Mouse (Mus musculus) right cerebral cortex, postnatal 10 days (tissue): ENCODE results near the gene Gm37240.
"Not testable (repeated sequence)": the region's sequence is repeated elsewhere in the genome, so short reads cannot be mapped to it uniquely, and the experiment has no call there.

Experiments
- DNase-seq, 2 experiments: peaks; one replicate each; pipeline ENCODE4 v3.0.0; 2021; ENCODE audit warnings: low spot score in 2 of 2

Gm37240 gene

DNA sequence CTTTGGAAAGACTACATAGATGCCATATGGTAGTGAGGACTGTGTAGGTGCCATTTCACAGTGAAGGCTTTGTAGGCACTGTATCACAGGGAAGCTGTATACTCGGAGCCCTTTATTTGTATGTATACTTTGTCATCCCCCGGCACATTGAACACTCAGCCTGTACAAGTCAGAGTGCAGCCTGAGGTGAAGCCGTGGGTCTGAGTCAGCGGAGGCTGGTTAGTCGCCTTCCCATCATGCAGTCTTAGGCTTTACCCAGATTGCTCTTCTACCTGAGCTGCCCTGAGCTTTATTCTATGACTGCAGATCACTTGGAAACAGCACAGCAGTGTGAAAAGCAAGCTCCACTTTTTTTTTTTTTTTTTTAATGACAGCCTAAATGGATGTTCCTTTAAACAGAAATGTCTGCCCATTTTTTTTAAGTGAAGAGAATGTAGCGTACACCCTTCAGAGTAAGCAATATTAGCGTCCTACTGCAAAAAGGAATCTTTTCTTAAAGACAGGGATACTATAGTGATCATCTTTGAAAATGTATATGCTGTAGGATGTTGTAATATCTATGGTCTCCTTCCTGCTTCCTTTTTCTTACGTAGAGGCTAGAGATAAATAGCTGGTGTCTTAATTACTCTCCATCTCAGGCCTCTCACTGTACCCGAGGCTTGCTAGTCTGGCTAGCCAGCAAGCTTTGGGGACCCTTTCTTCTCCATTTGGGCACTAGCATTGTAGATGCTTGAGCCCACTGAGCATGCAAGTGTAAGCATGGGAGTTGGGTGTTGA is 969.2 kb downstream of the Gm37240 start:
- DNase-seq, result no peak

DNA sequence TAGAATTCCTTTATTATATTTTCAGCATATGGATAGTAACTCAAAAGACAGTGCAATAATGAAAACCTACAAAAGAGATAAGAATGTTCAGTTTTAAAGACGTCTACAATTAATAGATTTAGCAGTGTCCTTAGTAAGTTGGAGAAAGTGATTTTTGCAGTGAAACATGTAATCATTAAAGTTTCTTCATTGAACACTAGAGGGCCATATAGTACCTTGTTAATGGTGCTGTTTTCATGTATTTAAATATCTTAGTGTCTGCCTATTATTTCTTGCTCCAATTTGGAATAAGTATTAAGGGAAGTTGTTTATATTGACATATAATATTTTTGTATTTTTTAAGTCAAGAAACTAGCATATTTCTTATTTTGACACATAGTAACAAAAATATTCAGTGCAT is 973.0 kb downstream of the Gm37240 start:
- no peak for DNase-seq

DNA sequence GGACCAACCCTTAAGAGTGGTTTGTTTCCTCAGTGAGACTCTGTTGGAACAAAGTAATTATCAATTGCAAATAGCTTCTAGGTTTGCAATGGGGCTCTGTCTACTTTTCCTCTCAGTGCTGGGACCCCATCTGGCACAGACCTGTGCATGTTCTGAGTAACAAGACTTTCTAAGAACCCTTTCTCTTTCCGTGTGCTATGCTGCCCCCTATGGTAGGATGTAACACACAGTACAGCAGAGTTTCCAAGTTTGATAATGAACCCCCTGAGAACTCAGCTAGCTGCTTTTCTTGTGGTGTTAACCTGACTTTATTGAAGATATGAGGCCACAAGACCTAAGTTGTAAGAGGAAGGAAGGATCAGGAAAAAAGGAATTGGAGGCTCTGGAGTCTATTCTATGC is 980.8 kb downstream of the Gm37240 start:
- peak in 1 of 2 experiments; percentile 40 for DNase-seq

DNA sequence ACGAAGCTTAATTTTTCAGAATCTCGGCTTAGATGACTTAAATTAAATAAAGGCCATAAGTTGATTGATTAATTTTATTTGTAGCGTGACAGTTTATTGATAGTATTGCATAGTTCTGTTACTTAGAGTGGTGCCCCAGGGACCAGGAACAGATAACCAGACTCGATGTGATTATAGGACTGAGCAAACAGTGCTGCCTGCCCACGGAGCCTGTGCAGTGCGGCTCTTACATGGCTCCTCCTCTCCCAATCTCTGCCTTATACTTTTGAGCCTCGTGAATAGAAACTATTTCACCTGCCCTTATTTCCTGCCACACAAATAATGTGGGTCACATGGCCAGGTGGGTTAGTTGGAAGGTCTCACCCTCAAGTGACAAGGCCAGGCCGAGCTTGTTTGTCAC is 989.4 kb downstream of the Gm37240 start:
- no peak for DNase-seq

DNA sequence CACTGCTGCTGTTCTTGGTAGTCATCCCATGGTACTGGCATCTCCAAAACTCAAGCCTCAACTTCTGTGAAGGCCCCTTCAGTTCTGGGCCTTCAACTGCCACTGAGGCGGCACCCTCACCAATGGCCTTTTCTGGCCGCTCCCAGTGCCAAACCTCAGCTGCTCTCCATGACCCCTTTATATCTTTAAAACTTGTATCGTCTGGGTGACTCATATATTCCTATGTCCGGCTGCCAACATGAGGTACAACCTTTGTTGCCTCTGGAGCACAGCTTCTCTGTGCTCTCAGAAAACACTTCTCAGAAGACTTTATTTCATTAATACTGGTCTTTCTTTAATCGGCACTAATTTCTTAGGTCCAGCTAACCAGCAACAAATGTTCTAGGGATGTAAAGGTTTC is 996.3 kb downstream of the Gm37240 start:
- DNase-seq, result no peak

DNA sequence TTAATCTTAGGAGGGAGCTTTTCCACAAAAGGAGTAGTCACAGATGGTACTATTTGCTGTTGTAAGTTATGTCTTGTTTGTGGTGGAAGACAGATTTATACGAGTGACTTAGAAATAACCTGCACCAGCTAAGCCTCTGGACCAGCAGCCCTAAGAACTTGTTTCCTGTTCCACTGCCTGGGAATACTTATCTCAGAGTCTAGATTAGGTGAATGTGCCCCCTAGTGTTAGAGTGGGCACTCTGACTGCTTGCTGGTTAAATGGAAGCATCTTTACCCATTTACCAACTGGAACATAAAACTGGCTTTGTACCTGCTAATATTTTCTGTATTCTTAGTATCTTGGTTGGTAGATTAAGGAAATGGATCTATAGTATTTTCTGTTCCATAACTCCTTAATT is 997.7 kb downstream of the Gm37240 start:
- no peak for DNase-seq

DNA sequence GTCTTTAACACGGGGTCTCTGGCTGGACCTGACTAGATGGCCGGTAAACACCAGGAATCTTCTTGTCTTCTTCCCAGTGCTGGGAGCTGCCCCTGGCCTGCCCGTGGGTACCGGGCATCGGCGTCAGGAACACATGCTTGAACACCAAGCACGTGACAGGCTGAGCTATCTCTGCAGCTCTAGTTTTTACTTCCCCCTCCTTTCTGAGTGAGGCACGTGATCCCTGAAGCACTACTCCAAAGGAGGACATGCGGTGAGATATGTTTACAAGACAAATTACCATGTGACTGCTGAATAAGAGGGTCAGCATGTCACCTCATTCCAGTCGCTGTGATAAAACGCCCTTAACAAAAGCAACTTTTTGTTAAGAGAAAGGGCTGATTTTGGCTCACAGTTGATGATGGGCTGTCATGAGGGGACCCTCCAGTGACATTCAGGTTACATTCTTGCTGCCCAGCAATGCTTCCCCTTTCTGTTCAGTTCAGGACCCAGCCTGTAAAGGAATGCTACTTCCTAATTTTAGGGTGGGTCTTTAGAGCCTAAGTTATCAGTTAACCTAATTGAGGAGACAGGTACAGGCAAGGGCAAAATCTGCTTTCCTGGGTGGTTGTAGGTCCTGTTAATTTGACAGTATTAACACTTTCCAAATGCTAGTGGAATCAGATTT is 1003.4 kb downstream of the Gm37240 start:
- DNase-seq, result no peak

DNA sequence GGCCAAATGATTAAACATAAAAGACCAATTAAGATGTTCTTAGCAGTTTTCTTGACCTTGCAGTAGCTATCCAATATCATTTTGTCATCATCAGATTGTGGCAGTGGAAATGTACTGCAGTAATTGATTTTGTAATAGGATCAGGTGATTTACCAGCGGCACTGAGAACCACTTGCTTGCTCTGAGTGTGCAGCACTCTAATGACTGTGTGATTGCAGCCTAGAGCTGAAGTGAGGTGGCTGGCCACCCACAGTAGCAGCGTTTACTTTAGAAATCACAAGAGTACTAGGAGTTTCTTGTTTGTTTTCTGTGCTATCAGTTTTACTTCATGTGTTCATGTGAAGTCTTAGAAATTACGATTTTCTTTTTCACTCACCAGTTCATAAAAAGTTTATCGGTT is 1011.1 kb downstream of the Gm37240 start:
- DNase-seq, result no peak

DNA sequence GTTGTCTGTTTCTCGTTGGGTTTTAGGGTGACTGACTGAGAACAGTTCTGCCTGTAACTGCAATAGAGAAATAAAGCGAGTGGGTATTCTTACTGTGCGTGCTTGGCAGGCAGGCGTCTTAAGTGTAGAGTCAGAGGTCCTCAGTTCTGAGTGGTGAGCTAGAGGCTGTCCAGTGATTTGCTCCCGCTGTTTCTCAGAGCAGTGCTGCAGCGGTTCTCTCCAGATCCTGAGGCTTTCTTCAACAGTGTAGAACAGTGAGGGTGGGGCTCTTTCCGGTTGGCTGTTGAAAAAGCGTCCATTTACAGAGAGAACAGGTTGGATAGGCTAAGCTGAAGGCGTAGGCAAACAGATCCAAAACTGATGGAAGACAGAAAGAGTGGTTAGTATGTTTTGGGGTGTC is 1012.0 kb downstream of the Gm37240 start:
- DNase-seq, result no peak

DNA sequence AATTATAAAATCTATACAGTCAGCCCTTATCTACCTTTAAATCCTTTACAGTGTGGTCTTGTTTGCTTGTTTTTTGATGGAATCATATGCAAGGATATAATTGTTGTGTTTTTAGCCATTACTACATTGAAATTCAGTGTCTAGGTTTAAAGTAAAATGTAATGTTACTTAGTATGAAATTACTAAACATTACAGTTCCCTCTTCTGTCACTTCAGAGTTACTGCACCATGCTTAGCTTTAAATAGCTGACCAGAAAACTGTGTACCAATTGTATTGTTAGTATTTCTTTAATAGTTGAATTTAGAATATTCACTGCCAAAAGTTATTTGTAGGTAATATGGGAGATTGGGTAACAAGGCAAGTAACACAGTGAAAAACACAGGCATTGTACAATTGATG is 1017.2 kb downstream of the Gm37240 start:
- DNase-seq, result no peak

DNA sequence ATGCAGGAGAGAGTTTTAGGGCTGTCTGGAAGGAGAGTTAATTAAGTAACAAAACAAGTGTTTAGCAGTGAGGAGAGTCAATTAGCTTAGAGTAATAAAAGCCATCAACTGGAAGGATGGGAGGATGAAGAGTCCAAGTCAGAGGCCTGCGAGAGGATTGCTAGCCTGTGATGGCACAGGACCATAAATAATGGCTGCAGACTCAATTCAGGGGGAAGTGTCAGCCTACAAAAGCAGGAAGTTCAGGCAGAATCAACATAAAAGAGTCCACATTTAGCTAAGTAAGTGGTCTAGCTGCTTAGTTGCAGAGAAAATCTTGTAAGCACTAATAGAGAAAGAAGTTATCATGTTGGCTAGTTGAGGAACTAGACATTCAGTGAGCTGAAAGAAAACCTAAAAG is 1019.3 kb downstream of the Gm37240 start:
- DNase-seq, result no peak

DNA sequence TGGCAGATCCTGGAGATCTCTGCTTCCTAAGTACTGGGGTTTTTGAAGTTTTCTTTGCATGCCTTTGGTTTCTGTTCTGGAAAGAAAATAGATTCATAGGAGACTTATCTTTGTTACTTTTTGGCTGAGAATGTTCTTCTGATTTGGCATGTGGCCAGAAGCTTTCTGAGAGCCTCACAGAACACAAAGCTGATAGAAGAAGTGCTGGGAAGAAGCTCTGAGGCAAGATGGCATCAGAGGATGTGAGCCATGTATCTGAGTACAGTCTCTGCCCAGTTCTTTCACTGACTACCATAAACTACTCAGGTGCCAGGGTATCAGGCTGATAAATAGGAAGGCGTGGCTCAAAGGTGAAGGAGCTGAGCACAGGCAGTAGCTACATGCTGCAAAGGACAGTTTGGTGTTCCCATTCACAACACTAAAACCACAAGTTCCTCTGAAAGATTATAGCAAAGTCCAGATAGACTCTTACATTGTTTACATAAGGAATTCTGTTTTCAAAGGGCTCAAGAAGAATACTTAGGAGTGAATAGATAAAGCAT is 1019.8 kb downstream of the Gm37240 start:
- DNase-seq, result no peak

DNA sequence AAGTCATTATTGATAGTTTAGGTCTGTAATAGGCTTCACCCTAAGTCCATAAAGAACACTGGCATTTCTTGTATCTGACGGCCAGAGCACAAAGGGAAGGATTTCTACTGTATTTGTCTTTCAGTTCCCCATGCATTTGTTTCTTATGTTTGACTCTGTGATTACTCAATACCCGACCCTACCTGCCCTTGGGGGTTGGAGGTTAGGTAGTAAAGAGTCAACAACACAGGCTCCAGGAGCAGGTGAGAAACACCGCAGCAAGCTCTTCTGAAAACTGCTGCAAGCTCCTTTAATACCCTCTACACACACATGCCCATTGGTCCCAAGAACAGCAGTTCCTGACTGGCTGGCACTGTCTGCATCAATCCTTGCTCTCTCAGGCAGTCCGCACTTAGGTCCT is 1020.5 kb downstream of the Gm37240 start:
- no peak for DNase-seq

DNA sequence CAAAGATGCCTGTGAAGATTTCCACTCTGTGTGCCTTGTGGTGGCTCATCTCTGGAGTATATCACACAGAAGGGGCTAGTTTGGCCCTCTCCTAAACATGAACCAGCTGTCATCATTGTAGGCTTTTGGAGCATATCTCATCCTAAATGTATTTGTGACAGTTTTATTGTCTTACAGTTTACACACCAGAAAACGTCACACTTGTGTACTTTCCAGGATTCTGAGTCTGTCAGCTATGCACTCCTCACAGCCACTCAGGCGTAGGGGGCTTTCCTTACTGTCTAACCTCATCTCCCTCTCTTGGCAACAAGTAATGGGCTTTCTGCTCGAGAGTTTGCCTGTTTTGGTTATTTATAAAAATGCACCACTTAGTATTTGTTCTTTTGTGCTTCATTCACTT is 1021.6 kb downstream of the Gm37240 start:
- DNase-seq, result no peak

DNA sequence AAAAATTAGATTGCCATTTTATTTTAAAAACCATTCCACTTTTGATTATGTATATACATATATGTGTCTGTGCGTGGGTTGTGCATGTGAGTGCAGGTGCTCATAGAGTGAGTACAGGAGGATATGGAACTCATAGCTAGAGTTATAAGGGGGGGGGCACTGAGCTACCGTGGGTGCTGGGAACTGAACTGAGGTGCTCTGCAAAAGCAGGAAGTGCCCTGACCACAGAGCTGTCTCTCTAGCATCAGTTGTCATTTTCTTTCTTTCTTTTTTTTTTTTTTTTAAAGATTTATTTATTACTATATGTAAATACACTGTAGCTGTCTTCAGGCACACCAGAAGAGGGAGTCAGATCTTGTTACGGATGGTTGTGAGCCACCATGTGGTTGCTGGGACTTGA is 1025.5 kb downstream of the Gm37240 start:
- not testable (repeated sequence) for DNase-seq

DNA sequence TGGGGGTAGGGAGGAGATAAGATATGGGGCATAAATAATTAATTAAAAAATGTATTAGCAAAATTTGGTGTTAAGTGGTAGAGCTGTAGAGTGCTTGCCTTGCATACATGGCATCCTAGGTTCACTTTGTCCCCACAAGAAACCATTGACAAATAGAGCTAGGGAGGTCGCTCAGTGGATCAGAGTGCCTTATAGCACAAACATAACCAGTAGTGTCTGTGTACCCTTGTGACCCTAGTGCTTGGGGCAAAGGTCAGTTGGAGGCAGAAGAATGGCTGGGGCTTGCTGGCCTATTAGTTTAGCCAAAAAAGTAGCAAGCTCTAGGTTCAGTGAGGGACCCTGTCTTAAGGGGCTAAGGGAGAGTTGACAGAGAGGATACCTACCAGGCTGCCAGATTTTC is 1026.6 kb downstream of the Gm37240 start:
- no peak for DNase-seq

DNA sequence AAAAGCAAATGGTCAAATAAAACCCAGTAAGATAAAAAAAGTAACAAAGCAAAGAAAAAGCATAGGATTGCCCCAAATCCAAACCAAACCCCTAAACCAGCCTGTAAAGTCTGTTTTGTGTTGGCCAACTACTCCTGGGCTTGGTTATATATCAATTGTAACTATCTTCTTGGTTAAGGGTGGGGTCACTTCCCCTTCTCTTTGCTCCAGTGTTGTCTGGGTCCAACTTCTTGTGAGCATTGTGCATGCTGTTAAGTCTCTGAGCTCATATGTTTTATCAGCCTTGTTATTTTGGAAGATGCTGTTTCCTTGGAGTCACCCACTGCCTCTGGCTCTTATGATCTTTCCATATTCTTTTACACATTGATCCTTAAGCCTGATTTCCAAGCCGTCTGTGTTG is 1032.9 kb downstream of the Gm37240 start:
- no peak for DNase-seq

DNA sequence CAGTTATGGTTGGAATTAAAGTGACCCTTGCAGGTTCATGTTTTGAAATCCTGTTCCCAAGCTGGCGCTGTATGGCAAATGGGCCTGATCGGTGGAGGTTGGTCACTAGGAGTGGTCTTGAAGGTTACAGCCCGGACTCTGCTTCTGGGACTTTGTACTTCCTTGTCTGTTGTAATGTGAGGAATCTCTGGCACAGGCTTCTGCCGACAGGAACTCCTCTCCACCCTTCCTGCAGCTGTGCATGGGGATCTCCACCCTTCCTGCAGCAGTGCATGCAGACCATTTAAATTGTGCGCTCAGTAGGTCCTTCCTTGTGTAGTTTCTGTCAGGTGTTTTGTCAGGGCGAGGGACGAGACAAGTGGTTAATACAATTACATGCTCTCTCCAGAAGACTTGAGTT is 1034.4 kb downstream of the Gm37240 start:
- no peak for DNase-seq

DNA sequence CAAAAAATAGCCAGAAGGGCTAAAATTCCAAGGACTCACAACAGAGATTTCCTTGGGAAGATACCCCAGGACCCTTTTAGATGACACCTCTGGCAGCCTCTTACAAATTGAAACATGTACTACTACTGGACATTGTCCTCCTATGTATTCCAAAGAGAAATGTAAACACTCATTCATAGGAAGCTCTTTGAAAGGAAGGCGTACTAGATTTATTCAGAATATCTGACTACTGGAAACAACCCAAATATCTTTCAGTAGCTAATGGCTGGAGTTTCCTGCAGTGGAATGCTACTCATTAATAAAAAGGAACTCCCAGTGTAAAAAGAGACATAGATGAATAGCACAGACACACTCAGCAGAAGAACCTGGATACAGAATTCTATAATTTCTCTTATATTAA is 1035.5 kb downstream of the Gm37240 start:
- no peak for DNase-seq

DNA sequence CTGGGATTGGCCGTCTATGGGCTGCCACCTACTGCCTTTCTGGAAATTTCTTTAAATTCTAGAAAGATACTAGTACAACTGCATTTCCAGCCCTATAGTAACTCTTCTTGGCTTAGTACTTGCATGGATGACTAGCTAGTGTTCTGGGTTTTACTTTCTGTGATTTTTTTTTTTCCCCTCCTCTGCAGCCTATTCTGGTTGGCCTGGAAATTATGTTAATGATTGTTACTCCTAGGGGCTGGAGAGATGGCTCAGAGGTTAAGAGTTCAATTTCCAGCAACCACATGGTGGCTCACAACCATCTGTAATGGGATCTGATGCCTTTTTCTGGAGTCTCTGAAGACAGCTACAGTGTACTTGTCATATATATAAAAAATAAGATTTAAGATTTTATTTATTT is 1036.9 kb downstream of the Gm37240 start:
- no peak for DNase-seq

DNA sequence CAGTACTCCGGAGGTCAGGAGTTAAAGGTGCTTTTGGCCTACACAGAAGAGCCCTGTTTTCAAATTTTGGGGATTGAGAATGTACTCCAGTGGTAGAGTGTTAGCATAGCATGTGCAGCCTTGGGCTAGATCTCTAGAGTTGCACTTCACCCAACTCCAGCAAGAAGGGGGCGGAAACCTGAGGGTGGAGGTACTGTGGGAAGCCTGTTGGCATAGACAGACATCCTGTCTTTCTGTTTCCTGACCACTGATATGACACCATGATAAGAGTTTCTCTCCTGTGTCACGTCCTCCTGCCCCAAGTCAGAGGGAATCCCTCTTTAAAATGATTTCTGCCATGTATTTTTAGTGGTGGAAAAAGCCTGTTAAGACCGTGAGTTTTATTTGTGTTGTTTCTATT is 1038.5 kb downstream of the Gm37240 start:
- no peak for DNase-seq

DNA sequence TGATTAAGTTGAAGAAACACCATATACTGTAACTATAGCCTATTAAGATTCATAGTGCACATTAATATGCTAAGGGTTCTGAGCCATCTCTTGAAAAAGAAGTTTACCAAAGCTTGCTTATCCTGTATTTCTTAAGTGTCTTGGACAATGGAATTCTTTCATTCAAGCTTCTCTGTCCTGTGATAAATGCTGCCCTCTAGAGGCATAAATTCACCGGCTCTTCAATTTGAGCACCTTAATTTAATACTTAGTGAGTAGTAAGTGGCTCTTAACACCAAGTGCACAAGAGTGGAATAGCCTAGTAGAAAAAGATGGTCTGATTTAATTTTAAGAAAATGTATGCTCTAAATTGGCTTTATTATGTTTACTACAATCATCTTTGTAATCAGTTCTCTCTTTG is 1043.7 kb downstream of the Gm37240 start:
- DNase-seq, result peak; percentile 48 to 59

DNA sequence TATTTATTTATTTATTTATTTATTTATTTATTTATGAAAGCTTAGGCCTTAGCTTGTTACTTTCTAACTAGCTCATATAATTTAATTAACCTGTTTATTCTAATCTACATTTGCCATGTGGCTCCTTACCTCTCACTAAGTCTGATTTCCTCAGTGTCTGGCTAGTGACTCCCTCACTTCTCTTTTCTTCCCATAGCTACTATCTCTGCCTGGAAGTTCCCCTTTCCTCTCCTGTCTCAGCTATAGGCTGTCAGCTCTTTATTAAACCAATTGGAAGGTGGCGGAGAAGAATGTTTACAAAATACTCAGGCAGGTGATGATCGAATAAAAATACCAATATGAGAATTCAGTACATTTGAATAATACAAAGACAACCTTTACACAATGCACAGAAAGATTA is 1044.5 kb downstream of the Gm37240 start:
- no peak for DNase-seq
